Mouse (Mus musculus) mature B cell (primary cell): ENCODE measurements around the gene Adarb2.
"Not testable (repeated sequence)": the region's sequence is repeated elsewhere in the genome, so short reads cannot be mapped to it uniquely, and the experiment has no call there.

Experiments
- in situ Hi-C: fragments of 300-500 bp; cut with MboI; formaldehyde crosslinking; loops from 2 replicates; pipeline ENCODE4 v1.14.3; 2019

The Adarb2 gene

GRCm38 (mm10) chr13:8587447-8587846, 384.8 kb downstream of the Adarb2 start:
- in situ Hi-C loops, result no loop called here

GRCm38 (mm10) chr13:8590460-8590859, 387.8 kb downstream of the Adarb2 start:
- in situ Hi-C loops, result no loop called here

DNA sequence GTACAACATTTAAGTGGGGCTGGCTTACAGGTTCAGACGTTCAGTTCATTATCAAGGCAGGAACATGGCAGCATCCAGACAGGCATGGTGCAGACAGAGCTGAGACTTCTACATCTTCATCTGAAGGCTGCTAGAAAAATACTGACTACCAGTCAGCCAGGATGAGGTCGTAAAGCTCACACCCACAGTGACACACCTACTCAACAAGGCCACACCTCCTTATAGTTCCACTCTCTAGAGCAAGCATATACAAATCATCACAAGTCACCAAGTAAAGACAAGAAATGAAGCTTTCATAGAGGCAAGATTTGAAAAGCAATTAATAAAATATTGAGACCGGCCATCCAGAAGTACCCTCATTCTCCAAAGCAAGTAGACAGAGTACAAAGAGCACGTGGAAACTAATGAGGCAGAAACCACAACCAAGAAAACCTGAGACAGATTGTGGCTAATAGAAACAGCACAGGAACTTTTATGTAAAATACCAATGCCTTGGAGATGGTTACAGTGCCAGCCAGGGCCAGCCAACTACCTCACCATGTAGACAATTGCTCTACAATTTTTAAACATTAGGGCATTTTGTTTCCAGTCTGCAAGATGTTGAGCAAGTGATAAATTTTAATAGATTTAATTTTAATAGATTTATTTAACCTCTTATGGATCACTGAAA, 394.4 kb downstream of the Adarb2 start:
- in situ Hi-C loops, result no loop called here

GRCm38 (mm10) chr13:8597647-8598017, 395.0 kb downstream of the Adarb2 start:
- in situ Hi-C loops, result no loop called here

DNA sequence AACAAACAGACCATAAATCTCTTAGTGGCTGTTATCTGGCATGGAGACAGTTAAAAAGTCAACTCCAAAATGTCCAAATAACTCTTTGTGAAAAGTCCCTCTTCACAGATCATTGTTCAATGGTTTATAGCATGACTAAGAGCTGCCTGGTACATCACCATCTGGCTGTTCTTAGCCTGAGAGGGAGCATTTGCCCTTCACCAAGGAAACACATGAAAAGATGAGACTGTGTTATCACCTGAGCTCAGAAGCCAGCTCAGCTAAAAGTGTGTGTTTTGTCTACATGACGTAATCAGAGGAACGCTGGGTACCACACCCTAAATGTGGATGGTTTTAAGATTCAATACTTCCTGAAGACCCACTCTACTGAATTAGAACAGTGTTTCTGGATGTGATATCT, 403.0 kb downstream of the Adarb2 start:
- in situ Hi-C loops, result no loop called here

- in situ Hi-C loops, result no loop called here
Observed at GRCm38 (mm10) chr13:8608040-8608439, 405.4 kb downstream of the Adarb2 start.

DNA sequence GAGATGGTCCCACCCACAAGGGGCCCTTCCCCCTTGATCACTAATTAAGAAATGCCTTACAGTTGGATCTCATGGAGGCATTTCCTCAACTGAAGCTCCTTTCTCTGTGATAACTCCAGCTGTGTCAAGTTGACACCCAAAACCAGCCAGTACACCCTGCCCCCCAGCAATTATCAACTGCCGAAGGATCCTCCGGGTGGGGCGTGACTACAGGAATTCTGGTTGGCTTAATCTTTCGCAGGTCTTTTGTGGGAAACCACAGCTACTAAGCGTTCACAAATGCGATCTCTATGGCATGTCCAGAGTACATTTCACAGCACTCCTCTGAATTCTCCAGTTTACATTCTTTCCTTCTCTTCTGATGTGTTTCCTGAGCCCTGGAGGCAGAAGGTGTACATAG, 406.3 kb downstream of the Adarb2 start:
- in situ Hi-C loops, result not testable (repeated sequence)

DNA sequence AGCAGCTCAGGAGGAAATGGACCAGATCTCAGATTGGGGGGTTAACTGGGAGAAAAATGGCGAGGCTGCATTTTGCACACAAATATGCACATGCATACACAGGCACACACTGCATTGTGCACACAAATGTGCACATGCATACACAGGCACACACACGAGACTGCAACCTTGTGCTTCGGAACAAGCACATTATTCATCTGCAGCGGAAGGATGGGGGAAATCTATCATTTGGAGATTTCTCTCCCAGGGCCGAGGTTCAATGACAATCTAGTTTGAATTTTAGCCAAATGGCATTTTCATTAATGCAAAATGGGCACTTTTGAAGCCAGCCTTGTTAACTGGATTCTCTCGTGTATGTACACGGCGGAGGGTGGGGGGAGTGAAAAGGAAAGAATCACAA, 408.3 kb downstream of the Adarb2 start:
- in situ Hi-C loops, result no loop called here

DNA sequence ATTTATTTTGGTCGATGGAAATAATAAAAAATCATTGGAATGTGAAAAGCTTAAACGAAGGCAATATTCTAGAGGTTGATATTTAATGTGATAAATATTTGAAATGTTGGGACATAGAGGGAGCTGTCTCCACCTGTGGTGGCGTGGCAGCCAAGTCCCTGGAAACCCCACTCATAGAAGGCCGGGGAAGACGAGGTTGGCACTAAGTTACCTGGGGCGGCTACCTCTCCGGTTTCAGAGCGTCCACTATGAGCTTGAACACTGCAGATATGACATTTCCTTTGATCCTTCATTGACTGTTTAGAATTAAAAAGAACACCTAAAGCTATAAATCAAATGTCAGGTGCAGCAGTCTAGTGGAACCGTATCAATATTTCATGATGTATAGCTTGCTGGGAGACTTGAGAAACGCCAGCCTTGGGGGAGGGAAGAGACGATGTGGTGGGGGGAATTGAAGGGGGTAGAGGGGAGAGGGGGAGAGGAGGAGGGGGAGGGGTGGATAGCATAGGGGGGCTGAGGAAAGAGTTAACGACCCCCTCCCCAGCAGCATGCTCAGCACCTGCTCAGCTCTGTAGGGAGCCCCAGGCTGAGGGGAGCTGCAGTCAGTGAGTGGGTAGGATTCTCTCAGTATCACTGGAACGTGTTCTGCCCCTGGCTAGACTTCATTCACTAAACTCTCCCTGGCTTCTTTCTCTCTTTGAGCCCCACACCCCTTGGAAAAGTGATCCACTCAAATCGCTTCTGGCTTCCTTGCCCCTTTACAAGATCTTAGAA, 410.1 kb downstream of the Adarb2 start:
- in situ Hi-C loops, result no loop called here

DNA sequence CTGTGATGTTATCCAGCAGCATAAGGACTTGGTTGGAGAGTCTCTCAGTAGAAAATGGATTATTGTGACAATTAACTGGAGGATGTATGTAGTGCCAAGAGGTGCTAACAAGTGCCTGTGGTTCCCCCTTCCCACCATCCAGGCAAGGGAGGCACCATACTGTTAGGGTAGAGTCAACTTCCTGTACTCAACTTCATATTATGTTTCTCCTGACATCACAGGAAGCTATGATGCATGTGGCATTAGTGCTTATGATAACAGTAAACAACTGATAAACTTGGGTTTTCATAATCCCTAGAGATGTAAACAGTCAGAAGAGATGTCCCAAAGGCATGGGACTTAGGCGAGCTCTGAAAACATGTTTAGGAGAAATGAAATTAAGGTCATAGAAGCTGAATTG, 414.0 kb downstream of the Adarb2 start:
- in situ Hi-C loops, result no loop called here

- in situ Hi-C loops, result no loop called here
Observed at GRCm38 (mm10) chr13:8622263-8622662, 419.6 kb downstream of the Adarb2 start.

- in situ Hi-C loops, result no loop called here
Observed at GRCm38 (mm10) chr13:8629565-8629964, 426.9 kb downstream of the Adarb2 start.

DNA sequence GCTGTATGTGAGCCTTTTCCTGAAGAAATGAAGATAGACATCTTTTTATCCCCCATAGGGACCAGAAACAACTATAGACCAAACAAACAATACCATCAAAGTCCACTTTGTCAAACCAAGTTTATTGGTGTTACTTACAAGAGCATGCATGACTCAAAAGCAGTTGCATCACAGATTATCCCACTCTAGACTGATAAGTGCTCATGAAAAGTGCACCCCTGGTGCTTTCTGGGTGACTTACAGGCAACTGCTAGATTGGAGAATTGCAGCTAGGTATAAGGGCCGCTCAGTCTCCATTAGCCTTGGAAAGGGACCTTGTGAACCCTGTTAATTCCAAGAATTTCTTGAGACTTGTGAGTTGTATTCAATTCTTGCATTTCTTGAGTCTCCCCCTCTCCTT, 429.0 kb downstream of the Adarb2 start:
- in situ Hi-C loops, result no loop called here

DNA sequence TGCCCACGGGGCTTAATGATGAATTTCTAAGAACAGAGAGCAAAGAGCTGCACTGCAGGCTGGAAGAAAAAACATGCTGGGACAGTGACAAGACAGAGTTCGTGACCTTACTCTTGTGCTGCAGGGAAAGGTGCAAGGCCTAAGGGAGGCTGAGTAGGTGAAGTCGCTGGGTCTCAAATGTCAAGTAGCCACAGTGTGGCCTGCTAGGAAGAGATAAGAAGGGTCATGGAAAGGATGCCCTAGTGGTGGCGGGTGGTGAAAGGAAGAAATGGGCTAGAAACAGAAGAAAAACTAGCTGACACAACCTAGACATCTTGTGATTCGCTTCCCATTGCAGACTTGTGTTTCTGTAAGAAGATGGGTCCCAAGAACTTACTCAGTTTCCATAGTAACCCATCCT, 429.4 kb downstream of the Adarb2 start:
- in situ Hi-C loops, result no loop called here

GRCm38 (mm10) chr13:8633385-8634337, 431.0 kb downstream of the Adarb2 start:
- in situ Hi-C loops, result no loop called here

- in situ Hi-C loops, result no loop called here
Observed at GRCm38 (mm10) chr13:8642084-8642483, 439.4 kb downstream of the Adarb2 start.

DNA sequence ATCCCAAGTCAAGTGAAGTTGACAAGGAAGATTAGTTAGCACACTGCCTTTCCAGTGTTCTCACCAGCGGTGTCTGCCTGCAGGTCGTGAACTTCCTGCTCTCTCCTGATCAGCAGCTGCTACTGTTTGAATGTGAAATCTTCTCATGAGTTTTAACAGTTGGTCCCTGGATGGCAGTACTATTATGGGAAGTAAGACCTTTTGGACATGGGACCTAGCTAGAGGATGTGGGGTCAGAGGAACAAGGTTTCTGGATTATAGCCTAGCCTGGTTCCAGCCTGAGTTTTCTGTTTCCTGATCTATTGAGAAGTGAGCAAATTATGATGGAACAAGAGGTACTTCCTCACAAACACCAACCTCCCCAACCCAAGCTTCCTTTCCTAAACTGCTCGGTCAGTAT, 441.3 kb downstream of the Adarb2 start:
- in situ Hi-C loops, result no loop called here

- in situ Hi-C loops, result no loop called here
Observed at GRCm38 (mm10) chr13:8644805-8645679, 442.4 kb downstream of the Adarb2 start.

- in situ Hi-C loops, result no loop called here
Observed at GRCm38 (mm10) chr13:8649261-8649660, 446.6 kb downstream of the Adarb2 start.

DNA sequence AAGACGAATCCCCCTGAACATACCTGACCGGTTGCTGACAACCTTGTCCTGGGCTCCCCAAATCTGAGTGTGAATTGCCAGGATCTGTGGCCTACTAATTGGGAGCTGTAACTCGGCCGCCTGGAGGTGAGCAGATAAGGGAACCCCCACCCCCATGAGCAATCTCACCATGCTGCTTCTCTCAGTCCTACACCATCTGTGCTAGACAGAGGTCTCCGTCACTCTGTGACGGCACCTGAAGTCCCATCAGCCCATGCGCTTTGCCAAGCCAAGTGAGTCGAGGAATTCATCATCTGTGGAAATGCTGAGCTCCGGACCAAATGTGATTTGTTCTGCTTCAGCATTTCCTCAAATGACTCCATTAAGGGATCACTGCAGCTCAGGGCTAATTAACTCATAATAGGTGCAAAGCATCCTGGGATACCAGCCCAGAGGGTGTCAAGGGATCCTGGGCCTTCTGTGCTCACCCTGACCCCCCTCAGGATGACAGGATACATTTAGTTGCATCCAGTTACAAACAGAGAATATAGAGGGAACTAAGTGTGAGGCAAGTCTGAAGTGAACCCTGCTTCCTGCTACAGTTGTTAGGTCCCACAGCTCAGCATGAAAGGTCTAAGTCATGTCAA, 462.1 kb downstream of the Adarb2 start:
- in situ Hi-C loops, result no loop called here

- in situ Hi-C loops, result no loop called here
Observed at GRCm38 (mm10) chr13:8677174-8677573, 474.5 kb downstream of the Adarb2 start.
